ENCODE assay signal across 15 mouse cellular contexts in genomic region chr6:143179181-143179580, GRCm38 (mm10).
"Had no signal": no experiment of that assay in that cellular context is flagged by ENCODE, and none has a peak within 500 bp of the region (broad histone marks: within the 10 kb centered on the region; RNA-seq: fewer than 3 reads in every experiment).

No protein-coding gene starts in this region.

- DNase-seq: liver; liver, embryonic 13.5 days; liver, postnatal 0 days; right cerebral cortex, postnatal 14 days; thymus, adult 18-20 months; thymus, postnatal 25 days; thymus, postnatal 4 days had no signal

- H3K27ac ChIP-seq: liver, embryonic 13.5 days; liver, embryonic 15.5 days; macrophage; midbrain, embryonic 13.5 days; midbrain, embryonic 15.5 days; neural tube, embryonic 12.5 days had no signal

- H3K4me2 ChIP-seq: liver, embryonic 11.5 days; liver, embryonic 13.5 days; liver, embryonic 15.5 days; midbrain, embryonic 11.5 days; midbrain, embryonic 13.5 days; midbrain, embryonic 15.5 days; neural tube, embryonic 12.5 days had no signal

- H3K27me3 ChIP-seq: liver, embryonic 13.5 days; liver, embryonic 15.5 days; megakaryocyte, embryonic 14.5 days; midbrain, embryonic 13.5 days; midbrain, embryonic 15.5 days; neural tube, embryonic 12.5 days had no signal

- H3K4me1 ChIP-seq: midbrain, embryonic 15.5 days had no signal

- H3K9me3 ChIP-seq: liver, embryonic 13.5 days; liver, embryonic 15.5 days; megakaryocyte, embryonic 14.5 days; midbrain, embryonic 13.5 days; midbrain, embryonic 15.5 days; neural tube, embryonic 12.5 days had no signal

- H3K9ac ChIP-seq: liver, embryonic 13.5 days; liver, embryonic 15.5 days; liver, postnatal 0 days; midbrain, embryonic 13.5 days; midbrain, embryonic 15.5 days; neural tube, embryonic 12.5 days had no signal

- H3K4me3 ChIP-seq: liver, embryonic 13.5 days; liver, embryonic 15.5 days; midbrain, embryonic 13.5 days; midbrain, embryonic 15.5 days; neural tube, embryonic 12.5 days had no signal

- ATAC-seq: liver, postnatal 0 days; midbrain, embryonic 13.5 days; midbrain, embryonic 15.5 days had no signal
